Mouse (Mus musculus) forebrain, embryonic 16.5 days (tissue): ENCODE measurements at regions not wholly inside any gene's neighbourhood (a gene's known extent, or its start where the extent isn't known, plus 50 kb on each side); places are given as distances from the start of the nearest gene placed in this dataset.

Source experiments
- ATAC-seq: fragments of 200-750 bp; cut with Nextera tagmentation; 2 replicates; pipeline ENCODE4 v1.8.0; 2017; ENCODE audit warnings: mild to moderate bottlenecking, moderate library complexity
- H3K27ac ChIP-seq: fragments of 300-500 bp; sonication (generic); 2 replicates; pipeline ENCODE4 v1.5.1; 2014; ENCODE audit warnings: low read length, control low read depth
- H3K27me3 ChIP-seq: fragments of 300-500 bp; sonication (generic); replicated peaks from 2 replicates; pipeline ENCODE4 v1.6.1; 2014; ENCODE audit warnings: low read length; ENCODE audit not compliant: control insufficient read depth, insufficient read depth
- H3K36me3 ChIP-seq: fragments of 300-500 bp; sonication (generic); 2 replicates; pipeline ENCODE4 v1.6.1; 2014; ENCODE audit not compliant: control insufficient read depth, insufficient read depth
- H3K4me1 ChIP-seq: fragments of 300-500 bp; sonication (generic); replicated peaks from 2 replicates; pipeline ENCODE4 v1.6.1; 2014; ENCODE audit warnings: low read length; ENCODE audit not compliant: control insufficient read depth, insufficient read depth
- H3K4me2 ChIP-seq: fragments of 300-500 bp; sonication (generic); 2 replicates; pipeline ENCODE4 v1.6.1; 2014; ENCODE audit warnings: mild to moderate bottlenecking, low read length, control low read depth
- H3K4me3 ChIP-seq: fragments of 300-500 bp; sonication (generic); replicated peaks from 2 replicates; pipeline ENCODE4 v1.5.1; 2014; ENCODE audit warnings: mild to moderate bottlenecking, low read length, control low read depth
- H3K9ac ChIP-seq: fragments of 300-500 bp; sonication (generic); replicated peaks from 2 replicates; pipeline ENCODE4 v1.6.1; 2014; ENCODE audit warnings: low read depth, low read length, control low read depth
- H3K9me3 ChIP-seq: fragments of 300-500 bp; sonication (generic); 2 replicates; pipeline ENCODE4 v1.6.1; 2016; ENCODE audit warnings: low read length; ENCODE audit not compliant: control insufficient read depth
- WGBS: fragments of 180-500 bp; shearing (Covaris S2); extraction: QIAGEN DNeasy Blood & Tissue Kit; methylation state at CpG from one replicate; pipeline ENCODE4 v1.1.7; 2014; 5-methylcytosine and 5-hydroxymethylcytosine counted together

DNA sequence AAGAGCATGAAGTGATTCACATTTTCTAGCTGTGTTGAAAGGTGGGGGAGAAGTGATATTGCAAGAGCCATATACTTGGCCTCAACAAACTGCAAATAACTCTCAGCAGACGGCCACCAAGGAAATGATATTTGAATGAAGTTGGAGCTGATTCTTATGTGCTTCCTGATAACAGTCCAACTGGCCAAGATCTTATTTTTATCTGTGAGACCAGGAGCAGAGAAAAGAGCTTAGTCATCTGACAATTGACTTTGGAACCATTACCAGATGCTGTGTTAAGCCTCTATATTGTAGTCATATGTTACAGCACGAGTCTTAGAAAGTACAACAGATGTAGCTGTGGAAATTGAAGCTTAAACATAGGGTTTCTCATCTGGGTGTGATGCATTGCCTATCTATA, 536.6 kb downstream of the Gm43517 start:
- H3K4me3 ChIP-seq: no peak overlapping the region
- H3K27ac ChIP-seq: no peak overlapping the region
- no peak overlapping the region for H3K9ac ChIP-seq
- H3K9me3 ChIP-seq: no peaks in the 10 kb centered on the region
- no peaks in the 10 kb centered on the region for H3K4me1 ChIP-seq
- no peaks in the 10 kb centered on the region for H3K27me3 ChIP-seq
- ATAC-seq: no peak
- H3K36me3 ChIP-seq: no peaks in the 10 kb centered on the region
- H3K4me2 ChIP-seq: no peak overlapping the region
- WGBS: 66% methylated on average over 2 of the region's 2 CpGs

DNA sequence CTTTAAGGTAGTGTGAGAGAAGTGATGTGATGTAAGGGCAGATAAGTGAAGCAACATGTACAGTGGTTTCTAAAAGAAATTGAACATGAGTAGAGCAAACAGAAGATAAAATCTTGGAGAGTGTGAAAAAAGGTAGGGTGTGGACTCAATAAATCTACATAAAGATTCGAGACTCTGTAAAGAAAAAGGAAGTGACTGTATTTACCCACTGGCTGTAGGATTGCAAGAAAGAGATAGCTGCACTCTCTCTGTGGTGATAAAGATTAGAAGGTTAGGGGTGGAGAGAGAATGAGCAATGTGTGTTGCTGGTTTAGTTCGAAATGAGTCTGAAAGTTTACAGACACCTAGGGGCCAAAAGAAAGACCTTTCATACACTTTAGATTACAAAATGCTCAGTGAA, 555.8 kb downstream of the Gm43517 start:
- Histone ChIP-seq H3K4me2 (no peak overlapping the region), H3K4me3 (no peak overlapping the region), H3K27ac (no peak overlapping the region), H3K9ac (no peak overlapping the region), H3K36me3 (no peaks in the 10 kb centered on the region), H3K27me3 (no peaks in the 10 kb centered on the region), H3K4me1 (peaks cover 6% of the 10 kb centered on the region; the same call in 1 of the 2 replicates), H3K9me3 (no peaks in the 10 kb centered on the region)
- WGBS: 87% methylated on average over 2 of the region's 2 CpGs
- no peak for ATAC-seq

- Histone ChIP-seq H3K4me3 (no peak overlapping the region), H3K36me3 (no peaks in the 10 kb centered on the region), H3K27ac (peak overlapping the region; percentile 64), H3K27me3 (no peaks in the 10 kb centered on the region), H3K9me3 (no peaks in the 10 kb centered on the region), H3K4me1 (peaks cover 13% of the 10 kb centered on the region), H3K4me2 (peak overlapping the region; percentile 0; the same call in 1 of the 2 replicates), H3K9ac (no peak overlapping the region)
- peak; percentile 89 for ATAC-seq
- WGBS: 29% methylated on average over 9 of the region's 9 CpGs
Observed at GRCm38 (mm10) chr12:49944911-49945627, 560.1 kb downstream of the Gm43517 start.

GRCm38 (mm10) chr12:49945628-49946220, 560.8 kb downstream of the Gm43517 start:
- Histone ChIP-seq H3K27ac (peak overlapping the region; percentile 64), H3K27me3 (no peaks in the 10 kb centered on the region), H3K9ac (no peak overlapping the region), H3K4me3 (no peak overlapping the region), H3K36me3 (no peaks in the 10 kb centered on the region), H3K4me1 (peaks cover 13% of the 10 kb centered on the region), H3K4me2 (peak overlapping the region; percentile 28; the same call in 1 of the 2 replicates), H3K9me3 (no peaks in the 10 kb centered on the region)
- ATAC-seq: peak; percentile 80
- 11% methylated on average over 4 of the region's 4 CpGs for WGBS

- H3K27ac ChIP-seq: peak overlapping the region; percentile 90
- peaks cover 13% of the 10 kb centered on the region for H3K4me1 ChIP-seq
- no peak for ATAC-seq
- H3K36me3 ChIP-seq: no peaks in the 10 kb centered on the region
- no peaks in the 10 kb centered on the region for H3K9me3 ChIP-seq
- WGBS: 46% methylated on average over 5 of the region's 5 CpGs
- no peak overlapping the region for H3K4me3 ChIP-seq
- 0 out of 2 replicates have a peak overlapping the region, but pooled peaks have one; percentile 32 for H3K9ac ChIP-seq
- peak overlapping the region; percentile 26; the same call in 1 of the 2 replicates for H3K4me2 ChIP-seq
- no peaks in the 10 kb centered on the region for H3K27me3 ChIP-seq
Observed at GRCm38 (mm10) chr12:49946752-49947260, 561.8 kb downstream of the Gm43517 start.

GRCm38 (mm10) chr12:49950986-49951385, 566.0 kb downstream of the Gm43517 start:
- WGBS: 66% methylated on average over 5 of the region's 5 CpGs
- peak overlapping the region; percentile 63 for H3K27ac ChIP-seq
- H3K9me3 ChIP-seq: no peaks in the 10 kb centered on the region
- H3K4me2 ChIP-seq: no peak overlapping the region
- no peak overlapping the region for H3K4me3 ChIP-seq
- no peaks in the 10 kb centered on the region for H3K27me3 ChIP-seq
- no peak for ATAC-seq
- no peaks in the 10 kb centered on the region for H3K36me3 ChIP-seq
- peaks cover 6% of the 10 kb centered on the region for H3K4me1 ChIP-seq
- no peak overlapping the region for H3K9ac ChIP-seq

DNA sequence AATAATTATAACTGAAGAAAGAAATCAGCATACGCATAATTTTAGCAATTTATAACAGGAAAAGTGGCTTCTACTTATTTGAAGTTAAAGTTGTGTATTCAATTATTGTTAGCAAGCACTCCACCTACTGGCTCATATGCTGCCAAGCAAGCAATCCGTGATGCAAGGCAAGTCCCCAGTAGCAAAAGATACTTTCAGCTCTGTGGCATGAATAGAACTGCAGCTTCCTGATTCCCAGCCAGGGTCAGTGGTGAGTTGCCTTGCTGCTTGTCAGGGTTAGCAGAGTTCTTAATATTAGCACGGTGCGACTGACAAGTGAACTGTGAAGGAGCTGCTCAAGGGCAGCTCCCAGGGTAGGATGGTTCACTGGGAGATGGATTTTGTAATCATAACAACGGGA, 566.8 kb downstream of the Gm43517 start:
- Histone ChIP-seq H3K9me3 (no peaks in the 10 kb centered on the region), H3K4me3 (no peak overlapping the region), H3K36me3 (no peaks in the 10 kb centered on the region), H3K27ac (peak overlapping the region; percentile 51), H3K4me1 (peaks cover 4% of the 10 kb centered on the region), H3K27me3 (no peaks in the 10 kb centered on the region), H3K4me2 (no peak overlapping the region), H3K9ac (no peak overlapping the region)
- ATAC-seq: peak; percentile 67
- 21% methylated on average over 5 of the region's 5 CpGs for WGBS

DNA sequence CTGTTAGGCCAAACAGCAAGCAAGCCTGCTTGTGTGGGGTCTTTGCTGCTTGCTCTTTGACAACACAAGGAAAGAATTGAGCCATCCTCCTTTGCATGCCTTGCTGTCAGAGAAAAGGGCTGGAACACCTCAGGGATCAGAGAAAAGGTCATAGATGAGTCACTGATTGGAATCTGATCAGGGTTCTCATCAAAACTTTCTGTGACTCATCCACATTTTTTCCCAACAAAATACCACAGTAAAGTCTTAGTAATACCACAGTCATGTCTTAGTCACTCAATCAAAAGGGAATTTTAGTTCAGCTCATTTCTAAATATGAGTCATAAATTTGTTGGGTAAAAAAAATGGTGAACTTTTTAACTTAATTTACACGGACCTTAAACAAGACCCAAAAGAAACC, 583.1 kb downstream of the Gm43517 start:
- Histone ChIP-seq H3K4me3 (no peak overlapping the region), H3K9me3 (no peaks in the 10 kb centered on the region), H3K27ac (no peak overlapping the region), H3K9ac (no peak overlapping the region), H3K36me3 (no peaks in the 10 kb centered on the region), H3K27me3 (no peaks in the 10 kb centered on the region), H3K4me1 (no peaks in the 10 kb centered on the region), H3K4me2 (no peak overlapping the region)
- ATAC-seq: no peak
- WGBS: 76% methylated on average over 1 of the region's 1 CpGs

GRCm38 (mm10) chr12:49969546-49969945, 584.6 kb downstream of the Gm43517 start:
- Histone ChIP-seq H3K4me3 (no peak overlapping the region), H3K27ac (no peak overlapping the region), H3K4me1 (peaks cover 1% of the 10 kb centered on the region; the same call in 1 of the 2 replicates), H3K4me2 (no peak overlapping the region), H3K27me3 (no peaks in the 10 kb centered on the region), H3K9ac (no peak overlapping the region), H3K36me3 (no peaks in the 10 kb centered on the region), H3K9me3 (no peaks in the 10 kb centered on the region)
- WGBS: 33% methylated on average over 2 of the region's 2 CpGs
- ATAC-seq: no peak
